ENCODE assay signal across 16 mouse cellular contexts in genomic region chr7:143474811-143475210, GRCm38 (mm10). TPM values are rescaled to one million over a fixed set of nuclear protein-coding genes. Genes with fewer than 3 reads are reported as not detected.
DNase-seq lines count a peak whose midpoint lies in the region; ATAC-seq and TF ChIP-seq lines count a peak whose summit lies in the region.
"Had no signal": no experiment of that assay in that cellular context is flagged by ENCODE, and none has a peak within 500 bp of the region (broad histone marks: within the 10 kb centered on the region; RNA-seq: fewer than 3 reads in every experiment).

No protein-coding gene starts in this region.

- H3K27ac ChIP-seq in intestine, embryonic 14.5 days (ENCODE audit: low read depth), result no peak overlapping the region
- H3K27ac ChIP-seq: heart, adult 2 months; neural tube, embryonic 15.5 days had no signal

- H3K4me2 ChIP-seq in intestine, embryonic 14.5 days (ENCODE audit: low read length), result no peak overlapping the region
- H3K4me2 ChIP-seq: midbrain, embryonic 11.5 days; neural tube, embryonic 15.5 days had no signal

- H3K4me3 ChIP-seq in G1E (ENCODE audit: low read depth, low read length), result no peak overlapping the region
- H3K4me3 ChIP-seq in intestine, embryonic 14.5 days (ENCODE audit: low read depth, low read length), result no peak overlapping the region
- H3K4me3 ChIP-seq: heart, adult 2 months; neural tube, embryonic 15.5 days had no signal

- no peaks in the 10 kb centered on the region for H3K9me3 ChIP-seq in G1E (replicated peaks)
- H3K9me3 ChIP-seq in intestine, embryonic 14.5 days (ENCODE audit: control insufficient read depth, low read length), result no peaks in the 10 kb centered on the region
- H3K9me3 ChIP-seq: neural tube, embryonic 15.5 days had no signal

- DNase-seq in G1E (ENCODE audit: low spot score), result peak; percentile 32
- DNase-seq in intestine, embryonic 14.5 days (ENCODE audit: low spot score), result no peak
- peak; percentile 74 to 91 for DNase-seq in kidney, postnatal 25 days
- no peak for DNase-seq in ovary, postnatal 14 days (ENCODE audit: low spot score)
- no peak for DNase-seq in right cerebral cortex, postnatal 4 days
- DNase-seq: cerebellum, postnatal 14 days; heart, adult 2 months; heart, postnatal 4 days; thymus, adult 2 months had no signal

- 0 out of 2 replicates have a peak, but pooled peaks have one; percentile 35 for ATAC-seq in G1E (ENCODE audit: extremely low read depth, insufficient number of reproducible peaks, low FRiP score, poor library complexity, severe bottlenecking)
- ATAC-seq in intestine, embryonic 14.5 days (replicated peaks; ENCODE audit: low FRiP score, low TSS enrichment, low read depth), result peak; percentile 21; the same call in 1 of the 2 replicates
- ATAC-seq in megakaryocyte-erythroid progenitor cell, adult 5-6 weeks (replicated peaks; ENCODE audit: low FRiP score, low TSS enrichment, poor library complexity, severe bottlenecking), result peak; percentile 34; the same call in 1 of the 2 replicates
- no peak for ATAC-seq in frontal cortex, adult (ENCODE audit: low TSS enrichment)
- ATAC-seq: activated CD4-positive, CD25-positive, alpha-beta regulatory T cell, adult 4 months; forebrain, embryonic 16.5 days had no signal

- peaks cover 24% of the 10 kb centered on the region for H3K4me1 ChIP-seq in G1E (ENCODE audit: insufficient read depth, low read depth, low read length)
- H3K4me1 ChIP-seq in intestine, embryonic 14.5 days (replicated peaks; ENCODE audit: control insufficient read depth, insufficient read depth, low read length), result no peaks in the 10 kb centered on the region

- WGBS in intestine, embryonic 14.5 days, result 36% methylated on average over 10 of the region's 10 CpGs

- peaks cover 60% of the 10 kb centered on the region for H3K27me3 ChIP-seq in G1E (ENCODE audit: insufficient read depth, low read length)
- no peaks in the 10 kb centered on the region for H3K27me3 ChIP-seq in intestine, embryonic 14.5 days (replicated peaks; ENCODE audit: control insufficient read depth, insufficient read depth, low read length)
- H3K27me3 ChIP-seq: neural tube, embryonic 15.5 days had no signal

- H3K9ac ChIP-seq in intestine, embryonic 14.5 days (ENCODE audit: low read length), result no peak overlapping the region
- H3K9ac ChIP-seq: neural tube, embryonic 15.5 days had no signal

- TF ChIP-seq CTCF in G1E (IDR thresholded peaks at IDR 0.05; ENCODE audit: low read depth, low read length), result no peak

- no peaks in the 10 kb centered on the region for H3K36me3 ChIP-seq in G1E (replicated peaks)
- H3K36me3 ChIP-seq in intestine, embryonic 14.5 days (ENCODE audit: control insufficient read depth, insufficient read depth, low read length), result no peaks in the 10 kb centered on the region
- H3K36me3 ChIP-seq: neural tube, embryonic 15.5 days had no signal

RNA-seq across cellular contexts. Expression of gene Slc22a18, which starts 1.3 kb away (rescaled TPM):
- total RNA-seq in G1E (2014; fragmentation: Nextera tagmentation), result 2.6 and 2.9 TPM in 2 replicates
- 3.9 and 5.0 TPM in 2 replicates for total RNA-seq in G1E (2017)
- polyA plus RNA-seq in G1E (2012), result 2.4 and 3.4 TPM in 2 replicates
- polyA plus RNA-seq in intestine, embryonic 14.5 days (2014; fragmentation: Nextera tagmentation; extraction: Ambion mirVana), result 6.8 and 8.7 TPM in 2 replicates
- 0.62 and 3.0 TPM in 2 replicates for total RNA-seq in megakaryocyte-erythroid progenitor cell, adult 5-6 weeks (2014; fragmentation: Nextera tagmentation)
- 1.1 and 2.5 TPM in 2 replicates for total RNA-seq in megakaryocyte-erythroid progenitor cell, adult 5-6 weeks (2017)

RNA-seq across cellular contexts. Expression of gene Cdkn1c, which starts 14.0 kb away (rescaled TPM):
- total RNA-seq in G1E (2014; fragmentation: Nextera tagmentation), result not detected in 2 replicates
- total RNA-seq in G1E (2017), result 0.06 TPM in 1 of 2 replicates, not detected in the other
- polyA plus RNA-seq in G1E (2012), result 0.03 and 0.15 TPM in 2 replicates
- 639 and 672 TPM in 2 replicates for polyA plus RNA-seq in intestine, embryonic 14.5 days (2014; fragmentation: Nextera tagmentation; extraction: Ambion mirVana)
- total RNA-seq in megakaryocyte-erythroid progenitor cell, adult 5-6 weeks (2014; fragmentation: Nextera tagmentation), result 4.3 TPM in 1 of 2 replicates, not detected in the other
- total RNA-seq in megakaryocyte-erythroid progenitor cell, adult 5-6 weeks (2017), result 1.1 and 1.3 TPM in 2 replicates

RNA-seq across cellular contexts. Expression of gene Phlda2, which starts 28.1 kb away (rescaled TPM):
- total RNA-seq in G1E (2014; fragmentation: Nextera tagmentation), result 2.1 and 6.4 TPM in 2 replicates
- 3.2 and 3.8 TPM in 2 replicates for total RNA-seq in G1E (2017)
- 18.7 and 22.1 TPM in 2 replicates for polyA plus RNA-seq in G1E (2012)
- 9.2 and 15.3 TPM in 2 replicates for polyA plus RNA-seq in intestine, embryonic 14.5 days (2014; fragmentation: Nextera tagmentation; extraction: Ambion mirVana)
- total RNA-seq in megakaryocyte-erythroid progenitor cell, adult 5-6 weeks (2014; fragmentation: Nextera tagmentation), result 8.4 and 8.5 TPM in 2 replicates
- total RNA-seq in megakaryocyte-erythroid progenitor cell, adult 5-6 weeks (2017), result 6.2 and 15.8 TPM in 2 replicates
- total RNA-seq: heart, adult 2 months; heart, postnatal 4 days; layer of hippocampus, adult 18-20 months had no signal
- polyA plus RNA-seq: activated CD4-positive, CD25-positive, alpha-beta regulatory T cell, adult 4 months; forebrain, embryonic 16.5 days; heart, adult 2 months had no signal

Comparison
In these comparisons a context has a peak if more than half of its experiments do, and no peak if none do; other contexts are left out.
1. DNase-seq: peak in G1E (single experiment) and kidney, postnatal 25 days (2 of 2); none in intestine, embryonic 14.5 days (single experiment), ovary, postnatal 14 days (single experiment) and right cerebral cortex, postnatal 4 days (single experiment).